Mouse (Mus musculus) urinary bladder, adult 18-20 months (tissue): ENCODE results near the gene BC005561.

Source experiments
- DNase-seq, 2 experiments: peaks; one replicate each; pipeline ENCODE4 v3.0.0; 2022; ENCODE audit warnings: low spot score in 2 of 2, mixed read lengths in 2 of 2

Gene BC005561

DNA sequence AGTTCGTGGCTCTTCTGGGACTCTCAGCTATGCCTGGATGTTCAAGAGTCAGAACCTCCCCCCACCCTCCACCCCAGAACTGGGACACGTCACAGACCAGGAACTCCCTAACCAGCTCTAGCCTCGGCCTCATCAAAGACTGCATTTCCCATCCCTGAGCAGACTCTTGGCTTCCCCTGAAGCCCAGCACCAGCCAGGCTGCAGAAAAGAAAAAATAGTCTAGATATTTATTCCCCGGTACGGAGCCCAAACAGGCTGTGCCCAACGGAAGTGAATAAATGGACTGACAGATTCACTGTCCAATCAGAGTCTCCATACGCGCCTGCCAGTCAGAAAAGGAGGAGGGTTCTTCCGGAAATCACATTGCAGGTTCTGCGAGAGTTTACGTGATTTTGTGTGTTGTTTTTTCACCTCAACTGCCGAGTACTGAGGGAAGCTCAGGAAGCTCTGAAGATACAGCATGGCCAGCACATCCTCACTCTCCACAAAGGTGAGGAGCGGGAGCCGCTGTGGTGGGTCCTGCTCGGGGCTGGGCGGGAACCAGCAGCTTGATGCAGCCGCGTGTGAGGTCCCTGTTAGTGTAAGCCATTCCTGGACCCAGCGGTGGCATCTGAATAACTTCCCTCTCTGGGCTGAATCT is 63.2 kb downstream of the BC005561 start:
- DNase-seq = peak; percentile 72 to 82
